Mouse (Mus musculus) spleen, adult 2 months (tissue): ENCODE data around the gene Cyp8b1.

Experiments used
- CTCF ChIP-seq: fragments of 200-500 bp; IDR thresholded peaks from 2 replicates; pipeline ENCODE4 v1.5.1; 2011; ENCODE audit warnings: mild to moderate bottlenecking, inconsistent platforms; ENCODE audit not compliant: insufficient read depth, insufficient read length, insufficient replicate concordance; ENCODE audit errors: extremely low read depth
- POLR2A ChIP-seq: fragments of 200-500 bp; IDR thresholded peaks from 2 replicates; pipeline ENCODE4 v1.6.1; 2011; ENCODE audit warnings: low read depth, low read length, inconsistent platforms

DNA sequence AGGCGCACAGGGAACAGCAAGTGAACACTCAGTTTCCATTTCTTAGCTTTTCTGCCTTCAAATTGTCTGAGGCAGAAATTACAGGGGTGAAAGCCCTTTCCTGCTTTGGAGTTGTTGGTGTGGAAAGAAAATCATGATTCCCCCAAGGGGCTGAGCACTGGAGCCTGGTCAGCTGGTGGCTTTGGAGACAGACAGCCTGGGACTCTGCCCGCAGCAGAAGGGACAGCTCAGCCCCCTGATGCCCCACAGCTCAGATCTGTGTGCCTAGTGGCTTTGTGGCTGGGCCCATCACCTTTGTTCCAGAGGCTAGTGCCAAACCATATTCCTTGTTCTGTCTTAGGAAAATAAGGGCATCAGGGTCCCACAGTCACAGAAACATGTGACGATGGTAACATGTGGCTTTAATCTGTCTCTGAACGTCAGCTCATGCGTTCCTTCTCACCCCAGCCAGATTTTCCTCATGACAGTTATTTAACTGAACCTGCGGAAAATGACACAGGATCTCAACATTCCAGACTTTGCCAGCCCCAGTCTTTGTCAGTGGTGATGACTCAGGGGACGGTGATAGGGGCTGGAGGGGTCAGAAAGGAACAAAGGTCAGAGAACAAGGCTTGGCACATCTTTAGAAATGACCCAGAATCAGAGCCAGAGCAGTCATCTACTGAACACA, 44.0 kb upstream of the Cyp8b1 start:
- no peak for TF ChIP-seq CTCF
- TF ChIP-seq POLR2A: no peak
